Mouse (Mus musculus) midbrain, embryonic 11.5 days (tissue): Measurements from ENCODE around the gene Folr1. TPM values are rescaled to one million over a fixed set of nuclear protein-coding genes. Genes with fewer than 3 reads are reported as not detected.
A peak's percentile ranks its signal among the peaks of the same experiment; 100 is the strongest.

ENCODE experiments used
- ATAC-seq: fragments of 200-750 bp; cut with Nextera tagmentation; 2 replicates; pipeline ENCODE4 v1.8.0; 2017; ENCODE audit warnings: moderate TSS enrichment, moderate library complexity; ENCODE audit not compliant: low FRiP score
- DNase-seq: peaks from one replicate; pipeline ENCODE4 v3.0.0; 2015; ENCODE audit warnings: low spot score; ENCODE audit errors: missing footprints
- H3K27ac ChIP-seq: fragments of 300-500 bp; sonication (generic); 2 replicates; pipeline ENCODE4 v1.5.1; 2014; ENCODE audit warnings: low read depth, low read length
- H3K27me3 ChIP-seq: fragments of 300-500 bp; sonication (generic); 2 replicates; pipeline ENCODE4 v1.6.1; 2014; ENCODE audit warnings: mild to moderate bottlenecking, low read length, moderate library complexity, mixed read lengths; ENCODE audit not compliant: control insufficient read depth, insufficient read depth
- H3K36me3 ChIP-seq: fragments of 300-500 bp; sonication (generic); 2 replicates; pipeline ENCODE4 v1.6.1; 2014; ENCODE audit warnings: mild to moderate bottlenecking, low read length, moderate library complexity, mixed read lengths; ENCODE audit not compliant: control insufficient read depth, insufficient read depth
- H3K4me1 ChIP-seq: fragments of 300-500 bp; sonication (generic); 2 replicates; pipeline ENCODE4 v1.6.1; 2014; ENCODE audit warnings: low read length; ENCODE audit not compliant: control insufficient read depth, insufficient read depth
- H3K4me2 ChIP-seq: fragments of 300-500 bp; sonication (generic); 2 replicates; pipeline ENCODE4 v1.6.1; 2014; ENCODE audit warnings: mild to moderate bottlenecking, moderate library complexity
- H3K4me3 ChIP-seq: fragments of 300-500 bp; sonication (generic); 2 replicates; pipeline ENCODE4 v1.5.1; 2014; ENCODE audit warnings: low read depth, low read length
- H3K9ac ChIP-seq: fragments of 300-500 bp; sonication (generic); 2 replicates; pipeline ENCODE4 v1.6.1; 2014; ENCODE audit warnings: low read length
- H3K9me3 ChIP-seq: fragments of 300-500 bp; sonication (generic); 2 replicates; pipeline ENCODE4 v1.6.1; 2016; ENCODE audit warnings: low read length; ENCODE audit not compliant: control insufficient read depth
- WGBS: fragments of 180-500 bp; shearing (Covaris S2); extraction: QIAGEN DNeasy Blood & Tissue Kit; methylation state at CpG from one replicate; pipeline ENCODE4 v1.1.7; 2014; 5-methylcytosine and 5-hydroxymethylcytosine counted together
- polyA plus RNA-seq: library from polyadenylated mRNA; unstranded; fragments of >200 nt; fragmentation: Nextera tagmentation; extraction: Ambion mirVana; gene quantifications from 2 replicates; pipeline ENCODE4 v1.2.1, GENCODE M21; 2014

Gene Folr1
- polyA plus RNA-seq, 1 experiment from 2014 or later, result 12.4 TPM

DNA sequence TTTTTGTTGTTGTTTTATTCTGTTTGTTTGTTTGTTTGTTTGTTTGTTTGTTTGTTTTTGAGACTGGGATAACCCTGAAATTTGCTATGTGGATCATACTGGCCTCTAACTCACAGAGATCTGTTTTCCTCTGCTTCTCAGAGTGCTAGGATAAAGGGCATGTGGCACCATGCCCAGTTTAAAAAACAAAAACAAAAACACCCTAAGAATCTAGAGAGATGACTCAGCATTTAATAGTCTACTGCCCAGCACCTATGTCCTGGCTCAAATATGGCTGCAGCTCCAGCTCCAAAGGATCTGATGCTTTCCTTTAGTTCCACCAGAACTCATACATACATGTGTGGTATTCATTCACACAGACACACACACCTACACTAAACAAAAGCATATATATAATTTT is 9.6 kb downstream of the Folr1 start:
- H3K4me2 ChIP-seq, result no peak overlapping the region
- no peak overlapping the region for H3K27ac ChIP-seq
- no peaks in the 10 kb centered on the region for H3K4me1 ChIP-seq
- H3K9me3 ChIP-seq, result no peaks in the 10 kb centered on the region
- DNase-seq, result no peak
- no peak overlapping the region for H3K9ac ChIP-seq
- ATAC-seq, result no peak
- H3K36me3 ChIP-seq, result no peaks in the 10 kb centered on the region
- H3K4me3 ChIP-seq, result no peak overlapping the region
- no peaks in the 10 kb centered on the region for H3K27me3 ChIP-seq

DNA sequence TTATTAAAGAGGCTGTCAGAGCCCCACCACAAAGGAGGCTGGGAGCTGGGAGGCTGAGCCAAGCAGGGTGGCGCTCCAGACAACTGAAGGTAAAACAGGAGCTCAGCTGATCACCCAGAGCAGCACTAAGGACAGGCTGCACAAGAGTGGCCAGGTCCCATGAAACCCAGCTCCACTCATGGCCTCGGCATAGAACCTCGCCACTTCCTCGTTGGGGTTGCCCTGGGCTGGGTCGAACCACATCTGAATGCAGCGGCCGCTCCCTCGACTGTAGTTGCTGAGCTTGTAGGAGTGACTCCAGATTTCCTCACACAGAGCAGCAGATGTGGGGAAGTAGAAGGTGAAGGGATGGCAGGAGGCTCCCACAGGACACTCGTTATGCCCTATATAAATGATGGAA is 12.2 kb downstream of the Folr1 start:
- no peak for ATAC-seq
- 90% methylated on average over 9 of the region's 9 CpGs for WGBS
- Histone ChIP-seq H3K4me3 (no peak overlapping the region), H3K4me2 (no peak overlapping the region), H3K4me1 (no peaks in the 10 kb centered on the region), H3K36me3 (no peaks in the 10 kb centered on the region), H3K9ac (no peak overlapping the region), H3K27ac (no peak overlapping the region), H3K9me3 (no peaks in the 10 kb centered on the region), H3K27me3 (no peaks in the 10 kb centered on the region)
- no peak for DNase-seq

DNA sequence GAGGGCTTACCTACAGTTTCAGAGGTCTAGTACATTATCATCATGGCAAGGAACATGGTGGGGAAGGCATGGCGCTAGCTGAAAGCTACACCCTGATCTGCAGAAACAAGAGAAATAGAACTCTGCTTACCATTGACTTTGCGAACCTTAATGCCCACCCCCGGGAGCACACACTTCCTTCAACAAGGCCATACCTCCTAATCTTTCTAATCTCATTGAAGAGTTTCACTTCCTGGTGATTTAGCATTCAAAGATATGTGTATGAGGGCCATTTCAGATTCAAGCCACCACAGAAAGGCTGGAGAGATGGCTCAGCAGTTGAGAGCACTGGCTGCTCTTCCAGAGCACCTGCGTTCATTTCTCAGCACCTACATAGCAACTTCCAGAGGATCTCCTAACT is 13.5 kb downstream of the Folr1 start, which contains the start of gene Folr2:
Folr2 (minus strand) TSS at position 101 of the 400 bp plus-strand sequence.
- Histone ChIP-seq H3K4me3 (no peak within 1 kb of the TSS), H3K27me3 (no peaks in the 10 kb centered on the region), H3K36me3 (no peaks in the 10 kb centered on the region), H3K9ac (no peak within 1 kb of the TSS), H3K27ac (no peak within 1 kb of the TSS), H3K4me2 (no peak within 1 kb of the TSS), H3K4me1 (no peaks in the 10 kb centered on the region), H3K9me3 (no peaks in the 10 kb centered on the region)
- 91% methylated on average over 4 of the region's 4 CpGs for WGBS
- no peak for DNase-seq
- ATAC-seq, result no peak

DNA sequence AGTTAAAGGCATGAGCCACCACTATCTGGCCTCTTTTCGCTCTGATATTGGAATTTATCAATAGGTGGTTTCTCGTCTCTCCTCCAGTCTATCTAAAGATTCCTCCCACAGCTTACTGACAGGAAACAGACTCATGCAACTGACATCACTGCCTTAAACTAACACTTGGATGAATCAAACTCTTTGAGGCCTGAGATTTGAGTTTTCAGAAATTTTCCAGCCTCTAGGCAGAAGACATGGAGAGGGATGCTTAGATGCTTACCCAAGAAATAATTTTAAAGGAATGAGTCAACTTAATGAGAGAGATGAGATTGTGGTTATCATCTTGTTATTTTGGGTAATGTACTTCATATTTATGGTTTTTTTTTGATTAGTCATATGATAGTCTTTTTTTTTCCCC is 16.8 kb downstream of the Folr1 start:
- no peaks in the 10 kb centered on the region for H3K4me1 ChIP-seq
- no peak overlapping the region for H3K9ac ChIP-seq
- no peaks in the 10 kb centered on the region for H3K27me3 ChIP-seq
- no peak for DNase-seq
- H3K4me2 ChIP-seq, result no peak overlapping the region
- WGBS, result 88% methylated on average over 2 of the region's 2 CpGs
- no peak overlapping the region for H3K27ac ChIP-seq
- H3K9me3 ChIP-seq, result no peaks in the 10 kb centered on the region
- H3K36me3 ChIP-seq, result no peaks in the 10 kb centered on the region
- no peak for ATAC-seq
- H3K4me3 ChIP-seq, result no peak overlapping the region

DNA sequence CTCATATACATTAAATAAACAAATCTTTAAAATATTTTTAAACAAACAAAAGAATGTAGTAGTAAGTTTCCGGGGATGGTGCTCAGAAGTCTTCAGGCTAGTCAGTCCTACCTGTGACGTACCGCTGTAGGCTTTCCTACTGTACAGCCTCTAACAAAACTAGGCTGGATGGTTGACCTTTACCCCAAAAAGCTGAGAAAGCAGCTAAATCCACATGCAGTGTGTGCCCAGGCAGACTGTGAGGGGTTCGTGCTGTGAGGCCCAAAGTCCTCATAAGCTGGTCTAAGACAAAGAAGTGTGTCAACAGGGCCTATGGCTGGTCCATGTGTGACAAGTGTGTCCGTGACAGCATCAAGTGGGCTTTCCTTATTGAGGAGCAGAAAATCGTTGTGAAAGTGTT is 17.7 kb downstream of the Folr1 start:
- peak; percentile 19 for DNase-seq
- H3K4me3 ChIP-seq, result no peak overlapping the region
- H3K27me3 ChIP-seq, result no peaks in the 10 kb centered on the region
- no peak overlapping the region for H3K27ac ChIP-seq
- H3K4me2 ChIP-seq, result no peak overlapping the region
- no peaks in the 10 kb centered on the region for H3K9me3 ChIP-seq
- WGBS, result 88% methylated on average over 6 of the region's 6 CpGs
- ATAC-seq, result no peak
- no peaks in the 10 kb centered on the region for H3K4me1 ChIP-seq
- no peaks in the 10 kb centered on the region for H3K36me3 ChIP-seq
- no peak overlapping the region for H3K9ac ChIP-seq

DNA sequence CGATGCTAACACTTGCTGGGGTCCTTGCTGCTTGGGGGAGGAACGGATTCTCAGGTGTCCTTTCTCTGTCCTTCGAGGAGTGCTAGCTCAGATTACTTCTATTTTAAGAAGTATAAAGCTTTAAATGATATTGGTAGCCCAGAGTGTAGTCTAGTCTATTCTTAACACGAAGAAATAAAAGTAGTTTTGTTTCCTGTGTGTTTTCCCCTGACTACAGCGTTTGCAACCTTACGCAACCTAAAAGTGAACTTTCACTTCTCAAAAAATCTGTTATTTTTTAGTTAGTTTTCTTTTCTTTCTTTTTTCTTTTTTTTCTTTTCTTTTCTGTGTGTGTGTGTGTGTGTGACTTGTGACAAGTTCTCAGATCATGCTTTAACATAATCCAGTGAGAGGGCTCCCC is 18.9 kb downstream of the Folr1 start:
- Histone ChIP-seq H3K9me3 (no peaks in the 10 kb centered on the region), H3K36me3 (no peaks in the 10 kb centered on the region), H3K9ac (no peak overlapping the region), H3K4me2 (no peak overlapping the region), H3K27me3 (no peaks in the 10 kb centered on the region), H3K4me3 (no peak overlapping the region), H3K4me1 (no peaks in the 10 kb centered on the region), H3K27ac (no peak overlapping the region)
- ATAC-seq, result no peak
- WGBS, result 84% methylated on average over 6 of the region's 6 CpGs
- peak; percentile 4 for DNase-seq

DNA sequence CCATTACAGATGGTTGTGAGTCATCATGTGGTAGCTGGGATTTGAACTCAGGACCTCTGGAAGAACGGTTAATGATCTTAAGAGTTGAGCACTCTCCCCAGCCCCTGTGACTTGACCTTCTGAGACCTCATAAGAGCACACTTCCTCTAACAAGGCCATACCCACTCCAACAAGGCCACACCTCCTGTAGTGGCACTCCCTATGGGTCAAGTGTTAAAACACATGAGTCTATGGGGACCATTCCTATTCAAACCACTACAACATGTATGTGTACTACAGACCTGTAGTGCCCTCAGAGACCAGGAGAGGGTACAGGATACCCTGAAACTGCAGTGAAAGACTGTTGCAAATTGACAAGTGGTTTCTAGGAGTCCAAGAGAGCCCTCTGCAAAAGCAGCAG is 22.7 kb downstream of the Folr1 start:
- H3K27ac ChIP-seq, result no peak overlapping the region
- no peak overlapping the region for H3K4me3 ChIP-seq
- no peak overlapping the region for H3K4me2 ChIP-seq
- no peaks in the 10 kb centered on the region for H3K4me1 ChIP-seq
- ATAC-seq, result no peak
- H3K9me3 ChIP-seq, result no peaks in the 10 kb centered on the region
- H3K36me3 ChIP-seq, result no peaks in the 10 kb centered on the region
- DNase-seq, result peak; percentile 82
- no peak overlapping the region for H3K9ac ChIP-seq
- 93% methylated on average over 1 of the region's 1 CpGs for WGBS
- H3K27me3 ChIP-seq, result no peaks in the 10 kb centered on the region

DNA sequence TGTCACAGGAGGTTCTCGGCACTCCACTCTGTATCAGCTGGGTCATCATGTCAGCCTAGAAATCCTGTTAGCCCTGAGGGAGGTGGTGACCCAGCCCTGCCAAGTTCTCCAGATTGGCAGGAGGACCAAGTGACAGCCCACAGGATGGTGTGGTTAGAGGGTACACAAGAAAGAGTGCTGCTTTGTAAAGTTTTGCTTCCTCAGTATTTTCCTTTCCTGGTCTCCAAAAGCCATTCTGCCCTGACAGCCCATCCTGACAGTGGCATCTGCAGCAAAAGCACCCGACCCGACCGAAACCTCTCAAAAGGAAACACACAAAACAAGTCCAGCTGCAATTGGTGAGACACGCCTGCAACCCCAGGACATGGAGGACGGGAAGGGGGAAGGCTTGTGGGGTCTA is 26.4 kb downstream of the Folr1 start:
- DNase-seq (peak; percentile 14), ATAC-seq (no peak)
- H3K4me1 ChIP-seq, result no peaks in the 10 kb centered on the region
- H3K4me2 ChIP-seq, result no peak overlapping the region
- H3K27me3 ChIP-seq, result no peaks in the 10 kb centered on the region
- H3K4me3 ChIP-seq, result no peak overlapping the region
- H3K36me3 ChIP-seq, result no peaks in the 10 kb centered on the region
- 81% methylated on average over 6 of the region's 6 CpGs for WGBS
- no peaks in the 10 kb centered on the region for H3K9me3 ChIP-seq
- no peak overlapping the region for H3K27ac ChIP-seq
- H3K9ac ChIP-seq, result no peak overlapping the region

DNA sequence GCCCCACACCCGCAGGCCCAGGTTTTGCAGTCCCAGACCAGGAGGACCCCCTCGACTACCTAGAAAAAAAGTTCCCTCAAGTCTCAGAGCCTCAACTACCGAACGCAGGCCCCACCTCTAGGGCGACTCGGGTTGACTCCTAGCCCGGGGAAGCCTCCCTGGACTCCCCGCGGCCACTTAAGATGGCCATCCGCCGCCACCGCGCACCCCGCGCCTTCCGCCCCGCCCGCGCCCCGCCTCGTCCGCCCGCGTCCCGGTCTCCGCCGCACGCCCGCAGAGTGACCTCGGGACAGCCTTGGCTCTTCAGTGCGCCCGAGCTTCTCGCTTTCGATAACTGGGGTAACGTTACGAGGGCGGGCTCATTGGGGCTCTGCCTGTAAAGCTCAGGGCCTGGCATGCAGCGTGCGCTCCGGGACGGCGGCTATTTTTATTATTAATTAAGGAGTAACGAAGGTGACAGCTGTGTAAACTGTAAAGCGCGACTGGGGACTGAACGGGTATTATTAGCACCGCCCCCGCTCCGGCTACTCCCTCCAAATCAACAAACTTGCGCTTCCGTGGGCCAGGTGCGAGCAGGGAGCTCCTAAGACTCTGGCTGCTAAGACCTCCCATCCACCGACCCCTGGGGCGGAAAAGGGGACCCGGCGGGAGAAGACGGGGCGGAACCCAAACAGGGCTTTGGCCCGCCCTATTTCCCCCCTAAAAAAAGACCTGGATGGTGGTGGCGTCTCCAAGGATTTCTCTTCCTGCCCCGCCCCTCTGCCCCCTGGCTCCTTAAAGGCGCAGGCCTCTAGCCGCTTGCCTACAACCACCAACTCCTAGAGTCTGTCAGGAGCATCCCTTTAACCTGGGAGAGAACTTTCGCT is 32.7 kb downstream of the Folr1 start, which contains the start of gene Inppl1:
Inppl1 (minus strand) TSS at position 624 of the 866 bp plus-strand sequence.
- WGBS, result under 1% methylated on average over 63 of the region's 64 CpGs
- peak within 1 kb of the TSS; percentile 98 for H3K9ac ChIP-seq
- H3K4me3 ChIP-seq, result peak within 1 kb of the TSS; percentile 84
- peak; percentile 98 for DNase-seq
- H3K4me1 ChIP-seq, result peaks cover 22% of the 10 kb centered on the region
- H3K36me3 ChIP-seq, result peaks cover 2% of the 10 kb centered on the region
- ATAC-seq, result peak; percentile 81
- H3K27me3 ChIP-seq, result no peaks in the 10 kb centered on the region
- peak within 1 kb of the TSS; percentile 85 for H3K4me2 ChIP-seq
- no peaks in the 10 kb centered on the region for H3K9me3 ChIP-seq
- peak within 1 kb of the TSS; percentile 86 for H3K27ac ChIP-seq
